Mouse (Mus musculus): ENCODE data around the gene Lman2. TPM values are rescaled to one million over a fixed set of nuclear protein-coding genes. Genes with fewer than 3 reads are reported as not detected.
A peak's percentile ranks its signal among the peaks of the same experiment; 100 is the strongest.

Gene Lman2
- polyA plus RNA-seq, 1 experiment from 2014 or later = 121 TPM

GRCm38 (mm10) chr13:55400039-55400346 is 37.4 kb upstream of the Lman2 start:
- no peak overlapping the region for H3K4me2 ChIP-seq (ENCODE audit: low read depth, low read length)
- H3K27me3 ChIP-seq (replicated peaks; ENCODE audit: control insufficient read depth, insufficient read depth, low read length) = peaks cover 3% of the 10 kb centered on the region; the same call in 1 of the 2 replicates
- H3K4me1 ChIP-seq (ENCODE audit: control insufficient read depth, insufficient read depth, low read length) = 0 out of 2 replicates have a peak, but pooled peaks cover 2% of the 10 kb centered on the region
- no peak overlapping the region for H3K27ac ChIP-seq (ENCODE audit: low read length)
- no peaks in the 10 kb centered on the region for H3K9me3 ChIP-seq (ENCODE audit: control insufficient read depth, low read length)
- no peak overlapping the region for H3K9ac ChIP-seq (ENCODE audit: low read depth, low read length)
- no peaks in the 10 kb centered on the region for H3K36me3 ChIP-seq (ENCODE audit: control insufficient read depth, insufficient read depth, low read length)
- peak; percentile 61 for ATAC-seq
- 49% methylated on average over 1 of the region's 1 CpGs for WGBS
- H3K4me3 ChIP-seq (ENCODE audit: low read length) = no peak overlapping the region

GRCm38 (mm10) chr13:55399300-55400038 is 36.9 kb upstream of the Lman2 start:
- Histone ChIP-seq H3K4me1 (ENCODE audit: control insufficient read depth, insufficient read depth, low read length) (0 out of 2 replicates have a peak, but pooled peaks cover 2% of the 10 kb centered on the region), H3K36me3 (ENCODE audit: control insufficient read depth, insufficient read depth, low read length) (no peaks in the 10 kb centered on the region), H3K4me3 (ENCODE audit: low read length) (no peak overlapping the region), H3K4me2 (ENCODE audit: low read depth, low read length) (no peak overlapping the region), H3K27me3 (replicated peaks; ENCODE audit: control insufficient read depth, insufficient read depth, low read length) (peaks cover 3% of the 10 kb centered on the region; the same call in 1 of the 2 replicates), H3K9me3 (ENCODE audit: control insufficient read depth, low read length) (no peaks in the 10 kb centered on the region), H3K9ac (ENCODE audit: low read depth, low read length) (no peak overlapping the region), H3K27ac (ENCODE audit: low read length) (no peak overlapping the region)
- 49% methylated on average over 5 of the region's 5 CpGs for whole genome bisulfite sequencing
- ATAC-seq = peak; percentile 86

GRCm38 (mm10) chr13:55398088-55398487 is 35.5 kb upstream of the Lman2 start, which contains the start of gene Slc34a1:
Gene Slc34a1 (plus strand): TSS chr13:55398187.
- no peak within 1 kb of the TSS for H3K9ac ChIP-seq (ENCODE audit: low read depth, low read length)
- 84% methylated on average over 1 of the region's 1 CpGs for WGBS
- no peak for ATAC-seq
- peaks cover 3% of the 10 kb centered on the region; the same call in 1 of the 2 replicates for H3K27me3 ChIP-seq (replicated peaks; ENCODE audit: control insufficient read depth, insufficient read depth, low read length)
- no peak within 1 kb of the TSS for H3K27ac ChIP-seq (ENCODE audit: low read length)
- H3K4me1 ChIP-seq (ENCODE audit: control insufficient read depth, insufficient read depth, low read length) = 0 out of 2 replicates have a peak, but pooled peaks cover 2% of the 10 kb centered on the region
- H3K9me3 ChIP-seq (ENCODE audit: control insufficient read depth, low read length) = no peaks in the 10 kb centered on the region
- no peaks in the 10 kb centered on the region for H3K36me3 ChIP-seq (ENCODE audit: control insufficient read depth, insufficient read depth, low read length)
- no peak within 1 kb of the TSS for H3K4me2 ChIP-seq (ENCODE audit: low read depth, low read length)
- H3K4me3 ChIP-seq (ENCODE audit: low read length) = no peak within 1 kb of the TSS

GRCm38 (mm10) chr13:55392933-55393332 is 30.4 kb upstream of the Lman2 start:
- Histone ChIP-seq H3K4me3 (ENCODE audit: low read length) (no peak overlapping the region), H3K27ac (ENCODE audit: low read length) (no peak overlapping the region), H3K4me1 (ENCODE audit: control insufficient read depth, insufficient read depth, low read length) (no peaks in the 10 kb centered on the region), H3K27me3 (replicated peaks; ENCODE audit: control insufficient read depth, insufficient read depth, low read length) (no peaks in the 10 kb centered on the region), H3K9ac (ENCODE audit: low read depth, low read length) (no peak overlapping the region), H3K9me3 (ENCODE audit: control insufficient read depth, low read length) (no peaks in the 10 kb centered on the region), H3K4me2 (ENCODE audit: low read depth, low read length) (no peak overlapping the region), H3K36me3 (ENCODE audit: control insufficient read depth, insufficient read depth, low read length) (no peaks in the 10 kb centered on the region)
- ATAC-seq = no peak
- 74% methylated on average over 4 of the region's 4 CpGs for WGBS

GRCm38 (mm10) chr13:55391626-55392029 is 29.0 kb upstream of the Lman2 start:
- Histone ChIP-seq H3K9me3 (ENCODE audit: control insufficient read depth, low read length) (no peaks in the 10 kb centered on the region), H3K27me3 (replicated peaks; ENCODE audit: control insufficient read depth, insufficient read depth, low read length) (no peaks in the 10 kb centered on the region), H3K9ac (ENCODE audit: low read depth, low read length) (no peak overlapping the region), H3K4me2 (ENCODE audit: low read depth, low read length) (no peak overlapping the region), H3K4me1 (ENCODE audit: control insufficient read depth, insufficient read depth, low read length) (no peaks in the 10 kb centered on the region), H3K36me3 (ENCODE audit: control insufficient read depth, insufficient read depth, low read length) (no peaks in the 10 kb centered on the region), H3K27ac (ENCODE audit: low read length) (peak overlapping the region; percentile 38; the same call in 1 of the 2 replicates), H3K4me3 (ENCODE audit: low read length) (no peak overlapping the region)
- WGBS = 63% methylated on average over 1 of the region's 1 CpGs
- ATAC-seq = peak; percentile 83

- Histone ChIP-seq H3K4me1 (ENCODE audit: control insufficient read depth, insufficient read depth, low read length) (no peaks in the 10 kb centered on the region), H3K36me3 (ENCODE audit: control insufficient read depth, insufficient read depth, low read length) (no peaks in the 10 kb centered on the region), H3K4me3 (ENCODE audit: low read length) (no peak overlapping the region), H3K4me2 (ENCODE audit: low read depth, low read length) (no peak overlapping the region), H3K27me3 (replicated peaks; ENCODE audit: control insufficient read depth, insufficient read depth, low read length) (no peaks in the 10 kb centered on the region), H3K9ac (ENCODE audit: low read depth, low read length) (peak overlapping the region; percentile 14; the same call in 1 of the 2 replicates), H3K9me3 (ENCODE audit: control insufficient read depth, low read length) (no peaks in the 10 kb centered on the region), H3K27ac (ENCODE audit: low read length) (peak overlapping the region; percentile 38; the same call in 1 of the 2 replicates)
- 67% methylated on average over 3 of the region's 3 CpGs for WGBS
- ATAC-seq = peak; percentile 81
Measured at GRCm38 (mm10) chr13:55390644-55391043, 28.1 kb upstream of the Lman2 start.

GRCm38 (mm10) chr13:55381790-55382189 is 19.2 kb upstream of the Lman2 start:
- no peak for ATAC-seq
- Histone ChIP-seq H3K4me3 (ENCODE audit: low read length) (no peak overlapping the region), H3K4me1 (ENCODE audit: control insufficient read depth, insufficient read depth, low read length) (peaks cover 5% of the 10 kb centered on the region; the same call in 1 of the 2 replicates), H3K27ac (ENCODE audit: low read length) (no peak overlapping the region), H3K4me2 (ENCODE audit: low read depth, low read length) (no peak overlapping the region), H3K9me3 (ENCODE audit: control insufficient read depth, low read length) (no peaks in the 10 kb centered on the region), H3K36me3 (ENCODE audit: control insufficient read depth, insufficient read depth, low read length) (no peaks in the 10 kb centered on the region), H3K9ac (ENCODE audit: low read depth, low read length) (no peak overlapping the region), H3K27me3 (replicated peaks; ENCODE audit: control insufficient read depth, insufficient read depth, low read length) (peaks cover 22% of the 10 kb centered on the region)
- WGBS = 75% methylated on average over 4 of the region's 4 CpGs

GRCm38 (mm10) chr13:55378907-55379580 is 16.5 kb upstream of the Lman2 start:
- ATAC-seq = peak; percentile 45
- Histone ChIP-seq H3K27me3 (replicated peaks; ENCODE audit: control insufficient read depth, insufficient read depth, low read length) (peaks cover 22% of the 10 kb centered on the region), H3K9me3 (ENCODE audit: control insufficient read depth, low read length) (no peaks in the 10 kb centered on the region), H3K4me3 (ENCODE audit: low read length) (peak overlapping the region; percentile 12; the same call in 1 of the 2 replicates), H3K36me3 (ENCODE audit: control insufficient read depth, insufficient read depth, low read length) (no peaks in the 10 kb centered on the region), H3K9ac (ENCODE audit: low read depth, low read length) (no peak overlapping the region), H3K4me2 (ENCODE audit: low read depth, low read length) (0 out of 2 replicates have a peak overlapping the region, but pooled peaks have one; percentile 7), H3K27ac (ENCODE audit: low read length) (no peak overlapping the region), H3K4me1 (ENCODE audit: control insufficient read depth, insufficient read depth, low read length) (peaks cover 14% of the 10 kb centered on the region)
- 4% methylated on average over 32 of the region's 32 CpGs for WGBS

GRCm38 (mm10) chr13:55375877-55376276 is 13.3 kb upstream of the Lman2 start:
- no peak overlapping the region for H3K4me2 ChIP-seq (ENCODE audit: low read depth, low read length)
- H3K4me3 ChIP-seq (ENCODE audit: low read length) = no peak overlapping the region
- peaks cover 22% of the 10 kb centered on the region for H3K27me3 ChIP-seq (replicated peaks; ENCODE audit: control insufficient read depth, insufficient read depth, low read length)
- no peaks in the 10 kb centered on the region for H3K9me3 ChIP-seq (ENCODE audit: control insufficient read depth, low read length)
- peaks cover 14% of the 10 kb centered on the region for H3K4me1 ChIP-seq (ENCODE audit: control insufficient read depth, insufficient read depth, low read length)
- no peak for ATAC-seq
- H3K27ac ChIP-seq (ENCODE audit: low read length) = no peak overlapping the region
- H3K9ac ChIP-seq (ENCODE audit: low read depth, low read length) = no peak overlapping the region
- H3K36me3 ChIP-seq (ENCODE audit: control insufficient read depth, insufficient read depth, low read length) = no peaks in the 10 kb centered on the region
- WGBS = 66% methylated on average over 2 of the region's 2 CpGs
